Mouse (Mus musculus) CH12.LX (cell line): ENCODE measurements at regions not wholly inside any gene's neighbourhood (a gene's known extent, or its start where the extent isn't known, plus 50 kb on each side); places are given as distances from the start of the nearest gene placed in this dataset.

Experiments
- DNase-seq: peaks from one replicate; pipeline ENCODE4 v3.0.0-alpha.2; 2013; ENCODE audit errors: extremely low read depth
- H3K27ac ChIP-seq: 2 replicates; pipeline ENCODE4 v1.5.1; 2012; ENCODE audit warnings: low read depth, mild to moderate bottlenecking, control low read depth, moderate library complexity; ENCODE audit not compliant: insufficient read depth
- H3K27me3 ChIP-seq: replicated peaks from 2 replicates; pipeline ENCODE3; 2012; ENCODE audit warnings: inconsistent platforms
- H3K36me3 ChIP-seq, 2 experiments: replicated peaks in 1 of 2; 2 replicates each; pipeline versions ENCODE3 to v1.6.1; 2012; ENCODE audit warnings: inconsistent platforms in 1 of 2, low read length in 1 of 2, mild to moderate bottlenecking in 1 of 2, mixed read lengths in 1 of 2, moderate library complexity in 1 of 2; ENCODE audit not compliant: control insufficient read depth in 1 of 2, insufficient read depth in 1 of 2
- H3K4me1 ChIP-seq, 2 experiments: 2 replicates each; pipeline ENCODE4 v1.6.1; 2012; ENCODE audit warnings: inconsistent platforms in 1 of 2, moderate library complexity in 1 of 2; ENCODE audit not compliant: insufficient read depth in 2 of 2, control insufficient read depth in 1 of 2
- H3K4me2 ChIP-seq: 2 replicates; pipeline ENCODE4 v1.6.1; 2012; ENCODE audit warnings: low read depth, mild to moderate bottlenecking, control low read depth; ENCODE audit not compliant: poor library complexity, insufficient read depth, severe bottlenecking
- H3K4me3 ChIP-seq, 3 experiments: fragments of 150-350 bp in 1 of 3; sonication (generic) in 1 of 3; replicated peaks in 1 of 3; 2 replicates each; pipeline versions ENCODE3 to v1.5.1; 2011 to 2012; ENCODE audit warnings: low read depth in 2 of 3, low read length in 2 of 3, mild to moderate bottlenecking in 2 of 3, moderate library complexity in 2 of 3, control low read depth in 1 of 3, improper control_type of control experiment in 1 of 3, inconsistent platforms in 1 of 3, mixed read lengths in 1 of 3; ENCODE audit not compliant: poor library complexity in 1 of 3
- H3K79me2 ChIP-seq: replicated peaks from 2 replicates; pipeline ENCODE4 v1.6.1; 2012; ENCODE audit warnings: mild to moderate bottlenecking, moderate library complexity; ENCODE audit not compliant: control insufficient read depth, poor library complexity, insufficient read depth, severe bottlenecking; ENCODE audit errors: extremely low read depth
- H3K9ac ChIP-seq: 2 replicates; pipeline ENCODE4 v1.6.1; 2012; ENCODE audit warnings: low read depth, mild to moderate bottlenecking, control low read depth, moderate library complexity; ENCODE audit not compliant: insufficient read depth
- H3K9me3 ChIP-seq: replicated peaks from 2 replicates; pipeline ENCODE3; 2012; ENCODE audit warnings: low read length, inconsistent platforms, mixed read lengths
- BHLHE40 ChIP-seq: IDR thresholded peaks from 2 replicates; pipeline ENCODE4 v1.6.1; 2011; ENCODE audit warnings: mild to moderate bottlenecking, low read depth, low read length, improper control_type of control experiment
- CTCF ChIP-seq, 2 experiments: IDR thresholded peaks in 1 of 2; conservative IDR thresholded peaks in 1 of 2; 2 replicates each; pipeline ENCODE4 v1.5.1; 2011 to 2012; ENCODE audit warnings: low read depth in 2 of 2, low read length in 2 of 2, improper control_type of control experiment in 1 of 2, inconsistent platforms in 1 of 2, mild to moderate bottlenecking in 1 of 2, moderate library complexity in 1 of 2
- E2F4 ChIP-seq: IDR thresholded peaks from 2 replicates; pipeline ENCODE4 v1.6.1; 2011; ENCODE audit warnings: low read depth, low read length, improper control_type of control experiment; ENCODE audit not compliant: insufficient replicate concordance
- EP300 ChIP-seq: IDR thresholded peaks from 2 replicates; pipeline ENCODE4 v1.6.1; 2011; ENCODE audit warnings: low read length, improper control_type of control experiment
- ETS1 ChIP-seq: conservative IDR thresholded peaks from 2 replicates; pipeline ENCODE4 v1.6.1; 2012; ENCODE audit warnings: low read depth, mild to moderate bottlenecking, inconsistent platforms, low read length, improper control_type of control experiment, moderate library complexity
- IRF4 ChIP-seq: IDR thresholded peaks from 2 replicates; pipeline ENCODE4 v1.6.1; 2014; ENCODE audit warnings: low read depth, mild to moderate bottlenecking, inconsistent platforms, low read length, improper control_type of control experiment
- JUND ChIP-seq: conservative IDR thresholded peaks from 2 replicates; pipeline ENCODE4 v1.6.1; 2011; ENCODE audit warnings: low read depth, low read length, improper control_type of control experiment
- MAFK ChIP-seq: IDR thresholded peaks from 2 replicates; pipeline ENCODE4 v1.6.1; 2011; ENCODE audit warnings: low read length, improper control_type of control experiment; ENCODE audit not compliant: insufficient replicate concordance
- MEF2A ChIP-seq: IDR thresholded peaks from 2 replicates; pipeline ENCODE4 v1.6.1; 2014; ENCODE audit warnings: low read depth, mild to moderate bottlenecking, inconsistent platforms, low read length, improper control_type of control experiment, borderline replicate concordance
- MXI1 ChIP-seq: IDR thresholded peaks from 2 replicates; pipeline ENCODE4 v1.6.1; 2011; ENCODE audit warnings: mild to moderate bottlenecking, low read depth, low read length, improper control_type of control experiment
- MYC ChIP-seq: IDR thresholded peaks from 2 replicates; pipeline ENCODE4 v1.6.1; 2011; ENCODE audit warnings: low read depth, mild to moderate bottlenecking, improper control_type of control experiment, low read length
- NRF1 ChIP-seq: IDR thresholded peaks from 2 replicates; pipeline ENCODE4 v1.6.1; 2014; ENCODE audit warnings: low read depth, mild to moderate bottlenecking, inconsistent platforms, low read length, improper control_type of control experiment, moderate library complexity
- RAD21 ChIP-seq: IDR thresholded peaks from 2 replicates; pipeline ENCODE4 v1.6.1; 2011; ENCODE audit warnings: low read depth, mild to moderate bottlenecking, low read length, improper control_type of control experiment, moderate library complexity
- UBTF ChIP-seq: IDR thresholded peaks from 2 replicates; pipeline ENCODE4 v1.6.1; 2012; ENCODE audit warnings: low read depth, mild to moderate bottlenecking, inconsistent platforms, low read length, improper control_type of control experiment, moderate library complexity
- USF1 ChIP-seq: IDR thresholded peaks from 2 replicates; pipeline ENCODE4 v1.6.1; 2014; ENCODE audit warnings: low read depth, mild to moderate bottlenecking, inconsistent platforms, low read length, improper control_type of control experiment
- USF2 ChIP-seq: conservative IDR thresholded peaks from 2 replicates; pipeline ENCODE4 v1.6.1; 2011; ENCODE audit warnings: low read depth, low read length, improper control_type of control experiment
- ZMIZ1 ChIP-seq: IDR thresholded peaks from 2 replicates; pipeline ENCODE4 v1.6.1; 2012; ENCODE audit warnings: low read depth, mild to moderate bottlenecking, inconsistent platforms, low read length, improper control_type of control experiment
- dilution Hi-C: fragments of 300-500 bp; cut with MboI; formaldehyde crosslinking; loops from 2 replicates; pipeline ENCODE4 v1.14.3; 2020; ENCODE audit warnings: low sequenced_read_pairs; ENCODE audit not compliant: extremely low pct_unique_long_range_greater_than_20kb, extremely low pct_ligation_motif_present
- in situ Hi-C: fragments of 300-500 bp; cut with MboI; formaldehyde crosslinking; loops from 3 replicates; pipeline ENCODE4 v1.14.3; 2019; ENCODE audit warnings: low sequenced_read_pairs, low pct_ligation_motif_present, low pct_unique_long_range_greater_than_20kb, mixed read lengths

DNA sequence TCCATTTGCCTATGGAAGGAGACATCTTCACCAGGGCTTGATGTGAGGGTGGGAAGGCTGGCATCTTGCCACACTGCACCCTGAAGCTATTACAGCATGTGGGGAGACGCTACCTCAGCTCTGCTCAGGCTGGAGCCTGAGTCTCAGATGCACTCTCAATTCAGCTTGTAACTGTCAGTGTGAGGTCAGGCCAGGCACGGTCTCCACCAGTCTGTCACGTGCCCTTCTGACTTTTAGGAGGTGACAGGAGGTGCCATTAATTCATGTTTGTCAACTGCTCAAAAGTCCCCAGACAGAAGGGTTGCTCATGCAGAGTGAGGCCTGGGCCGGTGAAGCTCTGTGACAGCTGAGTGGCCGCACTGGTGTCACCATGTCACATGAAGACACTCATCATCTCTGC lies 59.4 kb upstream of the Wdr26 start:
- dilution Hi-C loops = no loop called here
- no peak for DNase-seq
- Histone ChIP-seq H3K9me3 (no peaks in the 10 kb centered on the region), H3K27ac (no peak overlapping the region), H3K4me3 (no peak overlapping the region), H3K27me3 (no peaks in the 10 kb centered on the region), H3K9ac (no peak overlapping the region), H3K4me2 (no peak overlapping the region), H3K4me1 (no peaks in the 10 kb centered on the region; a peak in 1 of 4 replicates), H3K79me2 (no peaks in the 10 kb centered on the region), H3K36me3 (no peaks in the 10 kb centered on the region)
- in situ Hi-C loops = no loop called here
- TF ChIP-seq MXI1 = no peak
- TF ChIP-seq MEF2A = no peak
- TF ChIP-seq EP300 = no peak
- no peak for TF ChIP-seq IRF4
- no peak for TF ChIP-seq BHLHE40
- TF ChIP-seq MAFK = no peak
- no peak for TF ChIP-seq RAD21
- no peak for TF ChIP-seq E2F4
- TF ChIP-seq ZMIZ1 = no peak
- TF ChIP-seq USF1 = no peak
- TF ChIP-seq JUND = no peak
- TF ChIP-seq ETS1 = no peak

- H3K4me3 ChIP-seq = no peak overlapping the region
- dilution Hi-C loops = no loop called here
- H3K9ac ChIP-seq = no peak overlapping the region
- no peak for DNase-seq
- in situ Hi-C loops = no loop called here
- no peaks in the 10 kb centered on the region for H3K36me3 ChIP-seq
- no peaks in the 10 kb centered on the region for H3K9me3 ChIP-seq
- H3K27ac ChIP-seq = no peak overlapping the region
- no peak overlapping the region for H3K4me2 ChIP-seq
- no peaks in the 10 kb centered on the region for H3K27me3 ChIP-seq
- H3K4me1 ChIP-seq = no peaks in the 10 kb centered on the region; a peak in 1 of 4 replicates
- TF ChIP-seq BHLHE40 (no peak), NRF1 (no peak), USF1 (no peak), UBTF (no peak), MYC (no peak), CTCF (conservative IDR thresholded peaks at IDR 0.05 in 1 of 2, IDR thresholded peaks at IDR 0.05 in 1 of 2; ENCODE audit: low read depth in 2 of 2, low read length in 2 of 2) (no peak), ZMIZ1 (no peak), USF2 (no peak), MXI1 (no peak)
- H3K79me2 ChIP-seq = no peaks in the 10 kb centered on the region
These were observed 60.0 kb upstream of the Wdr26 start for GRCm38 (mm10) chr1:181271821-181272220.
